Mouse (Mus musculus) ES-E14 (cell line): ENCODE measurements around the gene Uimc1. TPM values are rescaled to one million over a fixed set of nuclear protein-coding genes. Genes with fewer than 3 reads are reported as not detected.

ENCODE experiments used
- DNase-seq: peaks from one replicate; pipeline ENCODE4 v3.0.0-alpha.2; 2013; ENCODE audit warnings: low read depth, low spot score
- H3K27ac ChIP-seq: 2 replicates; pipeline ENCODE4 v1.5.1; 2012; ENCODE audit warnings: low read depth, mild to moderate bottlenecking, low read length, moderate library complexity, mixed read lengths; ENCODE audit not compliant: poor library complexity, insufficient read depth, severe bottlenecking
- H3K36me3 ChIP-seq: 2 replicates; pipeline ENCODE4 v1.6.1; 2012; ENCODE audit warnings: mild to moderate bottlenecking, low read length, moderate library complexity, mixed read lengths; ENCODE audit not compliant: control insufficient read depth, poor library complexity, insufficient read depth, severe bottlenecking
- H3K4me1 ChIP-seq, 2 experiments: fragments of 150-350 bp in 1 of 2; sonication (generic) in 1 of 2; 2 replicates each; pipeline ENCODE4 v1.6.1; 2012; ENCODE audit warnings: low read length in 2 of 2, mild to moderate bottlenecking in 1 of 2, mixed read lengths in 1 of 2; ENCODE audit not compliant: control insufficient read depth in 2 of 2, insufficient read depth in 2 of 2, poor library complexity in 1 of 2
- H3K4me3 ChIP-seq, 2 experiments: fragments of 150-350 bp in 1 of 2; sonication (generic) in 1 of 2; 2 replicates each; pipeline ENCODE4 v1.5.1; 2012; ENCODE audit warnings: low read length in 2 of 2, low read depth in 1 of 2, mild to moderate bottlenecking in 1 of 2, mixed read lengths in 1 of 2; ENCODE audit not compliant: insufficient read depth in 1 of 2, poor library complexity in 1 of 2, severe bottlenecking in 1 of 2
- H3K9ac ChIP-seq: 2 replicates; pipeline ENCODE4 v1.6.1; 2012; ENCODE audit warnings: low read depth, mild to moderate bottlenecking, low read length, mixed read lengths; ENCODE audit not compliant: poor library complexity, insufficient read depth, severe bottlenecking
- H3K9me3 ChIP-seq: fragments of 150-350 bp; sonication (generic); 2 replicates; pipeline ENCODE4 v1.6.1; 2012; ENCODE audit warnings: low read depth, mild to moderate bottlenecking, low read length; ENCODE audit not compliant: control insufficient read depth, insufficient read depth
- CHD2 ChIP-seq: IDR thresholded peaks from 2 replicates; pipeline ENCODE4 v1.6.1; 2014; ENCODE audit warnings: mild to moderate bottlenecking, low read depth, low read length, inconsistent platforms
- HCFC1 ChIP-seq: IDR thresholded peaks from 2 replicates; pipeline ENCODE4 v1.6.1; 2012; ENCODE audit warnings: low read length, inconsistent platforms, borderline replicate concordance; ENCODE audit not compliant: insufficient read depth
- MAFK ChIP-seq: IDR thresholded peaks from 2 replicates; pipeline ENCODE4 v1.6.1; 2014; ENCODE audit warnings: mild to moderate bottlenecking, low read depth, low read length, inconsistent platforms; ENCODE audit not compliant: insufficient read depth
- ZC3H11A ChIP-seq: IDR thresholded peaks from 2 replicates; pipeline ENCODE4 v1.6.1; 2012; ENCODE audit warnings: low read depth, mild to moderate bottlenecking, inconsistent platforms, low read length, borderline replicate concordance
- ZNF384 ChIP-seq: IDR thresholded peaks from 2 replicates; pipeline ENCODE4 v1.6.1; 2012; ENCODE audit warnings: low read depth, low read length, inconsistent platforms
- in situ Hi-C, 2 experiments: fragments of 600-800 bp; cut with MboI; formaldehyde crosslinking; loops; one replicate each; pipeline ENCODE4 v1.15.1; 2025; ENCODE audit warnings: low sequenced_read_pairs in 2 of 2, inconsistent platforms in 1 of 2; ENCODE audit not compliant: unreplicated experiment in 2 of 2
- total RNA-seq: library from RNA; depleted of rRNA; stranded (reverse); fragments of 300-350 nt; gene quantifications from 2 replicates; pipeline ENCODE4 v1.2.3, GENCODE M21; 2012

Uimc1 gene
- total RNA-seq, 1 experiment: 77.6 TPM

DNA sequence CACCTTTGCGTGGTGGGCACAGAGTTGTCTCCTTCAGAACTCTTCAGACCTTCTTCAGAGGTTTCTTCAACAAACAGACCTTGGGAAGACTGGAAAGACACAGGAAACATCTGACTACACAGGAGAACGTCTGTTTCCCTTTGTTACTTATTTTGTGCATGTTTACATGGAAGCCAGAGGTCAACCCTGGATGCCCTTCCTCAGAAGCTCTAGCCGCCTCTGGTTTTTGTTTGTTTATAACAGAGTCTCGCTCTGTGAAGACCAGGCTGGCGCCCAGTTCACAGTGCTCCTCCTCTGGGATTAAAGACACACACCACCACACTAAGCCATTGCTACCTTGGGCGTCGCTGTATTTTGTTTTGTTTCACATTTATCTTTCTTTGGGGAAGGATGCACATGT is 30.4 kb downstream of the Uimc1 start:
- H3K4me1 ChIP-seq: no peaks in the 10 kb centered on the region
- DNase-seq: no peak
- H3K36me3 ChIP-seq: no peaks in the 10 kb centered on the region; the same call in 1 of the 2 replicates
- H3K27ac ChIP-seq: no peak overlapping the region
- no peak overlapping the region for H3K9ac ChIP-seq
- no peak for TF ChIP-seq ZNF384
- no peak for TF ChIP-seq HCFC1
- H3K9me3 ChIP-seq: no peaks in the 10 kb centered on the region
- H3K4me3 ChIP-seq: no peak overlapping the region
- in situ Hi-C loops: loop anchor here in 1 of 2 experiments (10.0 kb wide), 1 partner anchor 275 kb away; no protein-coding TSS in a partner anchor

DNA sequence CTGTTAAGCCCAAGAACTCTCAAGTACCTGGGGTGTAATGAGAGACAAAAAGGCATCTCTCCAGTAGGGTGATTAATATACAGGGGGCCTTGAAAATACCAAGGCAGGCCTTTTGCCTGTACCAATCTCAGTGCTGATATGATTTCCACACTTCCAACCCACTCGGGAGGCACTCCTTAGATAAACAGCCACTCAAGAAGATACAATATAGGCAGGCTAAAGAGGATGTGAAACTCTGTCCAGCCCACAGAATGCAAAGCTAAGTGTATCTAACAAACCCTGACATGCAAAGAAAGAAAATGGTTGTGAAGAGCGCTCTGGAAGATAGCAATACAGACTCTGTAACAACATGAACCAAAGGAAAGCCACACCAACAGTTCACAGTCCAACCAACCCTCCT is 36.8 kb downstream of the Uimc1 start:
- Histone ChIP-seq H3K4me1 (no peaks in the 10 kb centered on the region), H3K4me3 (no peak overlapping the region), H3K27ac (no peak overlapping the region), H3K9ac (no peak overlapping the region), H3K36me3 (no peaks in the 10 kb centered on the region), H3K9me3 (no peaks in the 10 kb centered on the region)
- DNase-seq: no peak
- in situ Hi-C loops: loop anchor here in 1 of 2 experiments (10.0 kb wide), 1 partner anchor 268 kb away; no protein-coding TSS in a partner anchor
- no peak for TF ChIP-seq ZC3H11A
- no peak for TF ChIP-seq CHD2
- no peak for TF ChIP-seq ZNF384
- no peak for TF ChIP-seq HCFC1
- TF ChIP-seq MAFK: no peak

DNA sequence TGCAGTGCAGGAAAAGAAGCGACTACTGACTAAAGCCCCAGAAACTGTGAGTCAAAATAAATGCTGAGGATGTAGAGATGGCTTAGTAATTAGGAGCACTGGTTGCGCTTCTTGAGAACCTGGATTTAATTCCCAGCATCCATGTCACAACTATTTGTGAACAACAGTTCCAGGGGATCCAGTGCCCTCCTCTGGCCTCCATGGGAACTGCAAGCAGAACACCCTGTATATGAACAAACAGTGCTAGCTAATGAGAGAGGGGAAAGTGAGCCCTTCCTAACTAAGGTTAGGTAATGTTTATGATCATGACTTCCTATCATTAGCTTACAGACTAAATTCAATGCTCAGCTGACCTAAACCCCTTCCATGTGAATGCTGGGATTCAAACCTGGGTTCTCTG is 42.1 kb downstream of the Uimc1 start:
- Histone ChIP-seq H3K4me3 (no peak overlapping the region), H3K9me3 (no peaks in the 10 kb centered on the region), H3K27ac (no peak overlapping the region), H3K9ac (no peak overlapping the region), H3K4me1 (no peaks in the 10 kb centered on the region), H3K36me3 (no peaks in the 10 kb centered on the region)
- TF ChIP-seq CHD2 (no peak), HCFC1 (no peak), ZC3H11A (peak; percentile 51; the same call in 1 of the 2 replicates)
- peak; percentile 41 for DNase-seq
- in situ Hi-C loops: no loop called here

DNA sequence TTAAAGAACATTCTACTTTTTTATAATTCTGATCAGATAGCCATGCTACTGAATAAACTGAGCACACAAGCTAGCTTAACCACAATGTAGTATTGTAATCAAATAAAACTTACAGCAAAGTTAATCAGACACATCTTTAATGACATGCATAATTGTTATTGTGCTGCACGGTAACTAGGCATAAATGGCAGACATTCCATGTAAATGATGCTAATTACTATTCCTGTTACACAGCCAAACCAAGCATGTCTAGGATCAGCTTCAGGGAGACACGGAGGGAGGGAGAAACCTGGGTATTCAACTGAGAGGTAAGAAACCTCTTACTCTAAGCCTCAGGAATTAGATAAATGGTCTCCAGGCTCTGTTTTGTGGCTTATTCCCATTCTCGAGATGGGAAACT is 52.4 kb downstream of the Uimc1 start:
- H3K27ac ChIP-seq: no peak overlapping the region
- no peaks in the 10 kb centered on the region for H3K4me1 ChIP-seq
- no peaks in the 10 kb centered on the region for H3K9me3 ChIP-seq
- no peak for DNase-seq
- H3K9ac ChIP-seq: no peak overlapping the region
- in situ Hi-C loops: loop anchor here in 1 of 2 experiments (10.0 kb wide), 1 partner anchor 243 kb away; no protein-coding TSS in a partner anchor
- 0 out of 2 replicates have a peak, but pooled peaks cover 2% of the 10 kb centered on the region for H3K36me3 ChIP-seq
- H3K4me3 ChIP-seq: no peak overlapping the region
- no peak for TF ChIP-seq MAFK
- no peak for TF ChIP-seq CHD2
- no peak for TF ChIP-seq HCFC1
- no peak for TF ChIP-seq ZNF384
- no peak for TF ChIP-seq ZC3H11A

- DNase-seq: no peak
- Histone ChIP-seq H3K9me3 (no peaks in the 10 kb centered on the region), H3K4me1 (no peaks in the 10 kb centered on the region), H3K27ac (no peak overlapping the region), H3K9ac (no peak overlapping the region), H3K4me3 (no peak overlapping the region), H3K36me3 (no peaks in the 10 kb centered on the region)
- TF ChIP-seq MAFK (no peak), HCFC1 (no peak), ZNF384 (no peak), CHD2 (no peak), ZC3H11A (no peak)
- in situ Hi-C loops: loop anchor here in 1 of 2 experiments (10.0 kb wide), 1 partner anchor 235 kb away; no protein-coding TSS in a partner anchor
Measured at GRCm38 (mm10) chr13:55040016-55040415, 60.1 kb downstream of the Uimc1 start.
